Mouse (Mus musculus): ENCODE results near the gene Nppb. TPM values are rescaled to one million over a fixed set of nuclear protein-coding genes. Genes with fewer than 3 reads are reported as not detected.

The Nppb gene
- total RNA-seq, 4 experiments from 2014 or later = 107 to 313 (median 216) TPM

Other genes starting within 250 kb of the Nppb start
- gene Zfp984, start 176.0 kb upstream of the Nppb start, total RNA-seq (2022) = 1 to 10 TPM; 2.0 to 2.7 (median 2.4) TPM
- gene Zfp933, start 137.4 kb upstream of the Nppb start, total RNA-seq (2022) = 10 to 100 TPM in 3 of 4 experiments, 1 to 10 TPM in 1; 8.1 to 12.7 (median 11.4) TPM
- 1 to 10 TPM; 6.0 to 9.4 (median 7.2) TPM for gene Miip, start 117.0 kb upstream of the Nppb start, total RNA-seq (2022)
- 10 to 100 TPM; 17.8 to 23.1 (median 20.2) TPM for gene Fv1, start 116.8 kb upstream of the Nppb start, total RNA-seq (2022)
- gene Mfn2, start 81.1 kb upstream of the Nppb start, total RNA-seq (2022) = 100 to 1,000 TPM; 664 to 803 (median 747) TPM
- 10 to 100 TPM; 52.7 to 66.9 (median 61.3) TPM for gene Plod1, start 49.0 kb upstream of the Nppb start, total RNA-seq (2022)
- 10 to 100 TPM; 35.8 to 43.1 (median 39.7) TPM for gene 2510039O18Rik, start 44.9 kb upstream of the Nppb start, total RNA-seq (2022)
- gene Nppa, start 14.9 kb downstream of the Nppb start, total RNA-seq (2022) = 1,000 to 10,000 TPM; 1,499 to 1,940 (median 1,728) TPM
- 1 to 10 TPM; 7.1 to 9.8 (median 8.9) TPM for gene Clcn6, start 53.0 kb downstream of the Nppb start, total RNA-seq (2022)
- gene Mthfr, start 53.3 kb downstream of the Nppb start, total RNA-seq (2022) = 1 to 10 TPM; 8.0 to 9.8 (median 8.6) TPM
- 10 to 100 TPM; 45.2 to 51.5 (median 48.2) TPM for gene Agtrap, start 102.2 kb downstream of the Nppb start, total RNA-seq (2022)
- gene Mad2l2, start 144.6 kb downstream of the Nppb start, total RNA-seq (2022) = 10 to 100 TPM in 3 of 4 experiments, 1 to 10 TPM in 1; 6.9 to 13.6 (median 11.7) TPM
- gene Draxin, start 144.9 kb downstream of the Nppb start, total RNA-seq (2022) = under 1 TPM; 0.06 to 0.20 (median 0.07) TPM
- gene Fbxo6, start 166.4 kb downstream of the Nppb start, total RNA-seq (2022) = 10 to 100 TPM; 36.1 to 44.0 (median 39.6) TPM
- 10 to 100 TPM; 25.2 to 33.4 (median 25.5) TPM for gene Fbxo44, start 174.7 kb downstream of the Nppb start, total RNA-seq (2022)
- gene Fbxo2, start 174.8 kb downstream of the Nppb start, total RNA-seq (2022) = under 1 TPM; 0.27 to 0.57 (median 0.31) TPM

All from heart, adult 8-10 months (tissue).